ENCODE assay signal across 8 mouse cellular contexts in the genomic region with DNA sequence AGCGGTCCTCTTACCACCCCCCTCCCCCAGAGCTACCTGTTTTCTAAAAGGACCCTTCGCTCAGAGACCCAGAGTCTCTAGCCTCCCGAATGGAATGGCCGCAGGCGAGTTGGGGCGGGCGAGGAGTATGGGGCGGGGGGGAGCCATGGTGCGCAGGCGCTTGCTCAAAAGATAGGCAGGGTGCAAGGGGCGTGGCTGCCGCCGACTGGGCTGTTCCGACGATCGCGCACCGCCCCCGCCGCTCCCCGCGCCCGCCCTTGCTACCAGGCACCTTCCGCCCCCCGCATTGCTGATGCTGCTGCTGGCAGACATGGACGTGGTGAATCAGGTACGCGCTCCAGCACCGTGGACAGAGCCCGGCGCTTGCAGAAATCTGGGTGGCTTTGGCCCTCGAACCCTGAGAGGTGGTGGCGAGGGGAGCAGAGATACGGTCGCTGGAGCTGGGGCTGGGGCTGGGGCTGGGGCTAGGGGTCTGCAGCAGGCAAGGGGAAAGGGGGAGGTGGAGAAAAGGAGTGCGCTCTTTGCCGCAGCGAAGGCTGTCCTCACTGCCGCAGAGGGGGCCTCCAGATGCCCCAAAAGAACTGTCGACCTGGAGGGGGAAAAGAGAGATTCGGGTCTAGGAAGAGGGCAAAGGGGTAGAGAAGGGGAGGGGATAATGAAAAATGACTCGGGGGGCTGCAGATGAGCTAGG. TPM values are rescaled to one million over a fixed set of nuclear protein-coding genes. Genes with fewer than 3 reads are reported as not detected.
DNase-seq lines count a peak whose midpoint lies in the region; ATAC-seq and TF ChIP-seq lines count a peak whose summit lies in the region.

A gene (plus strand): TSS at position 71 of the 691 bp plus-strand sequence.

- H3K27ac ChIP-seq in cortical plate, adult 2 months (ENCODE audit: insufficient read depth, low read length) = peak within 1 kb of the TSS; percentile 93
- no peak within 1 kb of the TSS for H3K27ac ChIP-seq in intestine, embryonic 14.5 days (ENCODE audit: low read depth)

- peak within 1 kb of the TSS; percentile 92 for H3K4me3 ChIP-seq in cortical plate, adult 2 months (ENCODE audit: insufficient read depth, low read length)
- peak within 1 kb of the TSS; percentile 20 for H3K4me3 ChIP-seq in intestine, embryonic 14.5 days (ENCODE audit: low read depth, low read length)
- H3K4me3 ChIP-seq in megakaryocyte, embryonic 14.5 days (replicated peaks) = peak within 1 kb of the TSS; percentile 82

- no peaks in the 10 kb centered on the region for H3K9me3 ChIP-seq in intestine, embryonic 14.5 days (ENCODE audit: control insufficient read depth, low read length)
- H3K9me3 ChIP-seq in megakaryocyte, embryonic 14.5 days = no peaks in the 10 kb centered on the region

- no peak within 1 kb of the TSS for H3K9ac ChIP-seq in intestine, embryonic 14.5 days (ENCODE audit: low read length)

- WGBS in intestine, embryonic 14.5 days = 9% methylated on average over 42 of the region's 42 CpGs

- H3K4me2 ChIP-seq in intestine, embryonic 14.5 days (ENCODE audit: low read length) = peak within 1 kb of the TSS; percentile 45

- 0 out of 2 replicates have a peak, but pooled peaks cover 5% of the 10 kb centered on the region for H3K27me3 ChIP-seq in intestine, embryonic 14.5 days (replicated peaks; ENCODE audit: control insufficient read depth, insufficient read depth, low read length)
- peaks cover 55% of the 10 kb centered on the region for H3K27me3 ChIP-seq in megakaryocyte, embryonic 14.5 days (replicated peaks)

- peak; percentile 72 to 73 for DNase-seq in adrenal gland, adult 18-20 months (ENCODE audit: low spot score in 2 of 2)
- DNase-seq in gastrocnemius, postnatal 10 days = peak; percentile 71
- peak; percentile 91 for DNase-seq in intestine, embryonic 14.5 days (ENCODE audit: low spot score)
- DNase-seq in left cerebral cortex, postnatal 10 days (ENCODE audit: extremely low spot score in 1 of 2, low spot score in 2 of 2) = peak; percentile 78 to 87
- peak; percentile 90 for DNase-seq in right cerebral cortex, adult 18-20 months
- DNase-seq in urinary bladder, postnatal 14 days (ENCODE audit: low spot score) = peak; percentile 70

- intact Hi-C loops in left cerebral cortex, postnatal 10 days (cut with DNase I) = loop anchor here (5.0 kb wide), 1 partner anchor 66 kb away; a partner anchor contains a TSS

- H3K4me1 ChIP-seq in cortical plate, adult 2 months (ENCODE audit: control insufficient read depth, insufficient read depth, low read length) = peaks cover 5% of the 10 kb centered on the region
- no peaks in the 10 kb centered on the region for H3K4me1 ChIP-seq in intestine, embryonic 14.5 days (replicated peaks; ENCODE audit: control insufficient read depth, insufficient read depth, low read length)
- H3K4me1 ChIP-seq in megakaryocyte, embryonic 14.5 days = peaks cover 18% of the 10 kb centered on the region; the same call in 1 of the 2 replicates

- peak; percentile 84 for ATAC-seq in intestine, embryonic 14.5 days (replicated peaks; ENCODE audit: low FRiP score, low TSS enrichment, low read depth)

- TF ChIP-seq POLR2A in cortical plate, adult 2 months (IDR thresholded peaks at IDR 0.05; ENCODE audit: extremely low read depth, insufficient read depth, low read length) = no peak

- no peak for TF ChIP-seq CTCF in cortical plate, adult 2 months (IDR thresholded peaks at IDR 0.05; ENCODE audit: extremely low read depth, insufficient read depth, low read length)

- no peaks in the 10 kb centered on the region for H3K36me3 ChIP-seq in intestine, embryonic 14.5 days (ENCODE audit: control insufficient read depth, insufficient read depth, low read length)
- no peaks in the 10 kb centered on the region for H3K36me3 ChIP-seq in megakaryocyte, embryonic 14.5 days (replicated peaks; ENCODE audit: low read length)

RNA-seq across cellular contexts. Expression of the gene that starts here (rescaled TPM):
- 10 to 100 TPM; 46.1 to 70.5 TPM for total RNA-seq in adrenal gland, adult 18-20 months (2021)
- polyA plus RNA-seq in cortical plate, adult 2 months (2012; rRNA removed) = 1,108 and 1,136 TPM in 2 replicates
- 1 to 10 TPM; 2.4 TPM for total RNA-seq in gastrocnemius, postnatal 10 days (2021)
- polyA plus RNA-seq in intestine, embryonic 14.5 days (2014; fragmentation: Nextera tagmentation; extraction: Ambion mirVana) = 3.1 and 3.9 TPM in 2 replicates
- 1,000 to 10,000 TPM; 1,744 to 1,801 TPM for total RNA-seq in left cerebral cortex, postnatal 10 days (2021)
- polyA plus RNA-seq in megakaryocyte, embryonic 14.5 days (2012; ENCODE audit: insufficient read depth, low replicate concordance) = 1.4 TPM in 1 of 2 replicates, not detected in the other

Comparison
In these comparisons a context has a peak if more than half of its experiments do, and no peak if none do; other contexts are left out.
1. RNA of the gene that starts here (total RNA-seq): 1,744 to 1,801 TPM in left cerebral cortex, postnatal 10 days; 46.1 to 70.5 TPM in adrenal gland, adult 18-20 months and 2.4 TPM in gastrocnemius, postnatal 10 days; every median in the first group is over 10 times any median in the second.
2. RNA of the gene that starts here (polyA plus RNA-seq): 1,108 to 1,136 TPM in cortical plate, adult 2 months; 3.1 to 3.9 TPM in intestine, embryonic 14.5 days and 1.4 TPM in megakaryocyte, embryonic 14.5 days; every median in the first group is over 100 times any median in the second.
3. H3K4me3 ChIP-seq: peak in every context shown above with its lines; median percentile 92 in cortical plate, adult 2 months; 82 in megakaryocyte, embryonic 14.5 days; 20 in intestine, embryonic 14.5 days.
4. Peak in every context shown above with its lines, with median percentiles within 50 percentile points of each other: DNase-seq.